Mouse (Mus musculus): Measurements from ENCODE around the gene Gabrp. TPM values are rescaled to one million over a fixed set of nuclear protein-coding genes. Genes with fewer than 3 reads are reported as not detected.

Gabrp gene
- polyA plus RNA-seq, 1 experiment from 2014 or later: 6.1 TPM

GRCm38 (mm10) chr11:33512854-33513375 lies 65.8 kb downstream of the Gabrp start:
- peak; percentile 81 for ATAC-seq (ENCODE audit: insufficient number of reproducible peaks, low FRiP score, low TSS enrichment, low read depth)
- peak overlapping the region; percentile 74 for H3K27ac ChIP-seq
- peaks cover 6% of the 10 kb centered on the region for H3K4me1 ChIP-seq
- WGBS: under 1% methylated on average over 38 of the region's 43 CpGs
- H3K36me3 ChIP-seq: no peaks in the 10 kb centered on the region
- H3K4me2 ChIP-seq: peak overlapping the region; percentile 84
- H3K9me3 ChIP-seq: no peaks in the 10 kb centered on the region
- H3K27me3 ChIP-seq: no peaks in the 10 kb centered on the region
- H3K9ac ChIP-seq: peak overlapping the region; percentile 76
- H3K4me3 ChIP-seq: peak overlapping the region; percentile 89

DNA sequence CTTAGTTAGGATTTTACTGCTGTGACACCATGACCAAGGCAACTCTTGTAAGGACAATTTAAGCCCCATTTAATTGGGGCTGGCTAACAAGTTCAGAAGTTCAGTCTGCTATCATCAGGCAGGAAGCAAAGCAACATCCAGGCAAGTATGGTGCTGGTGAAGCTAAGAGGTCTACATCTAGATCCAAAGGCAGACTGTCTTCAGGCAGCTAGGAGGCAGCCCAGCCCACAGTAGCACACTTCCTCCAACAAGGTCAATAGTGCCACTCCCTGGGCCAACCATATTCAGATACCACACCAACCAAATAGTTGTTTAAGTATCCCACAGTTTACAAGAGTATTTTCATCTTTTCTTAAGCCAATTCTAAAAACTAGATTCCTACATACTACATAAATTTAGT lies 69.4 kb downstream of the Gabrp start:
- no peak for ATAC-seq (ENCODE audit: insufficient number of reproducible peaks, low FRiP score, low TSS enrichment, low read depth)
- Histone ChIP-seq H3K4me2 (no peak overlapping the region), H3K9ac (no peak overlapping the region), H3K36me3 (no peaks in the 10 kb centered on the region), H3K4me1 (peaks cover 6% of the 10 kb centered on the region), H3K27ac (no peak overlapping the region), H3K4me3 (no peak overlapping the region), H3K27me3 (no peaks in the 10 kb centered on the region), H3K9me3 (no peaks in the 10 kb centered on the region)

Other genes starting within 250 kb of the Gabrp start
- 4.6 and 4.9 TPM in 2 replicates for gene Ranbp17, start 65.2 kb downstream of the Gabrp start, polyA plus RNA-seq (2015; fragmentation: Nextera tagmentation; extraction: Ambion mirVana)
- 0.13 and 0.15 TPM in 2 replicates for gene D130052B06Rik, start 20.3 kb upstream of the Gabrp start, polyA plus RNA-seq (2015; fragmentation: Nextera tagmentation; extraction: Ambion mirVana)

Measured in limb, embryonic 15.5 days (tissue).